Mouse (Mus musculus): ENCODE measurements around the gene Rps29. TPM values are rescaled to one million over a fixed set of nuclear protein-coding genes. Genes with fewer than 3 reads are reported as not detected.
A peak's percentile ranks its signal among the peaks of the same experiment; 100 is the strongest.

Gene Rps29
- polyA plus RNA-seq, 1 experiment = 1,840 TPM

- TF ChIP-seq FLI1 (IDR thresholded peaks at IDR 0.05; ENCODE audit: low read length) (peak; percentile 84; the same call in 1 of the 2 replicates), GATA1 (IDR thresholded peaks at IDR 0.05; ENCODE audit: borderline replicate concordance, low read length) (no peak)
- H3K4me1 ChIP-seq = peaks cover 30% of the 10 kb centered on the region
- H3K27me3 ChIP-seq (replicated peaks) = no peaks in the 10 kb centered on the region
- peaks cover 33% of the 10 kb centered on the region for H3K36me3 ChIP-seq (replicated peaks; ENCODE audit: low read length)
- H3K9me3 ChIP-seq = no peaks in the 10 kb centered on the region
- peak within 1 kb of the TSS; percentile 97 for H3K4me3 ChIP-seq (replicated peaks)
These were observed 37.7 kb upstream of the Rps29 start, which contains the start of gene Gm49383 for GRCm38 (mm10) chr12:69196444-69197377. TSS of gene Gm49383 (minus strand) at chr12:69197104.

GRCm38 (mm10) chr12:69192637-69193036 is 33.7 kb upstream of the Rps29 start:
- peaks cover 15% of the 10 kb centered on the region; the same call in 1 of the 2 replicates for H3K4me1 ChIP-seq
- no peaks in the 10 kb centered on the region for H3K9me3 ChIP-seq
- H3K36me3 ChIP-seq (replicated peaks; ENCODE audit: low read length) = peaks cover 33% of the 10 kb centered on the region
- TF ChIP-seq FLI1 (IDR thresholded peaks at IDR 0.05; ENCODE audit: low read length) = no peak
- TF ChIP-seq GATA1 (IDR thresholded peaks at IDR 0.05; ENCODE audit: borderline replicate concordance, low read length) = no peak
- no peak overlapping the region for H3K4me3 ChIP-seq (replicated peaks)
- no peaks in the 10 kb centered on the region for H3K27me3 ChIP-seq (replicated peaks)

DNA sequence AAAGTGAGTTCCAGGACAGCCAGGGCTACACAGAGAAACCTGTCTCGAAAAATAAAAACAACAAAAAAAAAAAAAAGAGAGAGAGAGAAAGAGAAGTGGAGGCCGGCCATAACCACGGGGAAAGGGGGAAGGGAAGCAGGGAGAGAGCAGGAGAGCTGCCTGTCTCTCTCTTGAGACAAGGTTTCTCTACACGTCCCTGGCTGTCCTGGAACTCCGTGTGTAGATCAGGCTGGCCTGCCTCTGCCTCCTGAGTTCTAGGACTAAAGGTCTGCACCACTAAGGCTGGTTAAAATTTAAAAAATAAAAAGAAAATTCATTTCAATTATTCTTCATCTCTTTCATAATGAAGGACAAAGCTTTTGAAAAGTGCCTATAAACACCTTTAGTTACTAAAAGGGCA is 32.4 kb upstream of the Rps29 start:
- peaks cover 25% of the 10 kb centered on the region for H3K4me1 ChIP-seq
- TF ChIP-seq FLI1 (IDR thresholded peaks at IDR 0.05; ENCODE audit: low read length) (no peak), GATA1 (IDR thresholded peaks at IDR 0.05; ENCODE audit: borderline replicate concordance, low read length) (no peak)
- H3K4me3 ChIP-seq (replicated peaks) = no peak overlapping the region
- H3K27me3 ChIP-seq (replicated peaks) = no peaks in the 10 kb centered on the region
- no peaks in the 10 kb centered on the region for H3K9me3 ChIP-seq
- peaks cover 41% of the 10 kb centered on the region for H3K36me3 ChIP-seq (replicated peaks; ENCODE audit: low read length)

GRCm38 (mm10) chr12:69190522-69190921 is 31.5 kb upstream of the Rps29 start:
- H3K9me3 ChIP-seq = no peaks in the 10 kb centered on the region
- no peak for TF ChIP-seq GATA1 (IDR thresholded peaks at IDR 0.05; ENCODE audit: borderline replicate concordance, low read length)
- no peak for TF ChIP-seq FLI1 (IDR thresholded peaks at IDR 0.05; ENCODE audit: low read length)
- H3K4me3 ChIP-seq (replicated peaks) = no peak overlapping the region
- H3K4me1 ChIP-seq = peaks cover 20% of the 10 kb centered on the region
- no peaks in the 10 kb centered on the region for H3K27me3 ChIP-seq (replicated peaks)
- peaks cover 41% of the 10 kb centered on the region for H3K36me3 ChIP-seq (replicated peaks; ENCODE audit: low read length)

GRCm38 (mm10) chr12:69190074-69190473 is 31.1 kb upstream of the Rps29 start:
- H3K4me3 ChIP-seq (replicated peaks) = no peak overlapping the region
- H3K36me3 ChIP-seq (replicated peaks; ENCODE audit: low read length) = peaks cover 44% of the 10 kb centered on the region
- TF ChIP-seq GATA1 (IDR thresholded peaks at IDR 0.05; ENCODE audit: borderline replicate concordance, low read length) = no peak
- no peak for TF ChIP-seq FLI1 (IDR thresholded peaks at IDR 0.05; ENCODE audit: low read length)
- no peaks in the 10 kb centered on the region for H3K9me3 ChIP-seq
- no peaks in the 10 kb centered on the region for H3K27me3 ChIP-seq (replicated peaks)
- H3K4me1 ChIP-seq = peaks cover 25% of the 10 kb centered on the region

- peak overlapping the region; percentile 78 for H3K4me3 ChIP-seq (replicated peaks)
- no peak for TF ChIP-seq GATA1 (IDR thresholded peaks at IDR 0.05; ENCODE audit: borderline replicate concordance, low read length)
- no peak for TF ChIP-seq FLI1 (IDR thresholded peaks at IDR 0.05; ENCODE audit: low read length)
- H3K27me3 ChIP-seq (replicated peaks) = no peaks in the 10 kb centered on the region
- H3K4me1 ChIP-seq = peaks cover 30% of the 10 kb centered on the region
- no peaks in the 10 kb centered on the region for H3K9me3 ChIP-seq
- H3K36me3 ChIP-seq (replicated peaks; ENCODE audit: low read length) = peaks cover 40% of the 10 kb centered on the region
These were observed 28.0 kb upstream of the Rps29 start for GRCm38 (mm10) chr12:69186811-69187471.

DNA sequence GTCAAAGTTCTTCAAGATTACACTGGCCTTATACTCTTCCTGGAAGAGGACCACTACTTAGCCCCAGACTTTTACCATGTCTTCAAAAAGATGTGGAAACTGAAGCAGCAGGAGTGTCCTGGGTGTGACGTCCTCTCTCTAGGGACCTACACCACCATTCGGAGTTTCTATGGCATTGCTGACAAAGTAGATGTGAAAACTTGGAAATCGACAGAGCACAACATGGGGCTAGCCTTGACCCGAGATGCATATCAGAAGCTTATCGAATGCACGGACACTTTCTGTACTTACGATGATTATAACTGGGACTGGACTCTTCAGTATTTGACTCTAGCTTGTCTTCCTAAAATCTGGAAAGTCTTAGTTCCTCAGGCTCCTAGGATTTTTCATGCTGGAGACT is 26.4 kb upstream of the Rps29 start:
- Histone ChIP-seq H3K36me3 (replicated peaks; ENCODE audit: low read length) (peaks cover 41% of the 10 kb centered on the region), H3K4me3 (replicated peaks) (peak overlapping the region; percentile 98), H3K4me1 (peaks cover 30% of the 10 kb centered on the region), H3K27me3 (replicated peaks) (no peaks in the 10 kb centered on the region), H3K9me3 (no peaks in the 10 kb centered on the region)
- no peak for TF ChIP-seq FLI1 (IDR thresholded peaks at IDR 0.05; ENCODE audit: low read length)
- TF ChIP-seq GATA1 (IDR thresholded peaks at IDR 0.05; ENCODE audit: borderline replicate concordance, low read length) = no peak

GRCm38 (mm10) chr12:69184342-69185295 is 25.6 kb upstream of the Rps29 start:
- H3K9me3 ChIP-seq = no peaks in the 10 kb centered on the region
- TF ChIP-seq FLI1 (IDR thresholded peaks at IDR 0.05; ENCODE audit: low read length) = no peak
- no peak for TF ChIP-seq GATA1 (IDR thresholded peaks at IDR 0.05; ENCODE audit: borderline replicate concordance, low read length)
- peaks cover 39% of the 10 kb centered on the region for H3K36me3 ChIP-seq (replicated peaks; ENCODE audit: low read length)
- no peaks in the 10 kb centered on the region for H3K27me3 ChIP-seq (replicated peaks)
- H3K4me3 ChIP-seq (replicated peaks) = peak overlapping the region; percentile 98
- peaks cover 30% of the 10 kb centered on the region for H3K4me1 ChIP-seq

Data from megakaryocyte, embryonic 14.5 days (primary cell).